29 mouse cellular contexts compared by ENCODE assay signal in the genomic region with DNA sequence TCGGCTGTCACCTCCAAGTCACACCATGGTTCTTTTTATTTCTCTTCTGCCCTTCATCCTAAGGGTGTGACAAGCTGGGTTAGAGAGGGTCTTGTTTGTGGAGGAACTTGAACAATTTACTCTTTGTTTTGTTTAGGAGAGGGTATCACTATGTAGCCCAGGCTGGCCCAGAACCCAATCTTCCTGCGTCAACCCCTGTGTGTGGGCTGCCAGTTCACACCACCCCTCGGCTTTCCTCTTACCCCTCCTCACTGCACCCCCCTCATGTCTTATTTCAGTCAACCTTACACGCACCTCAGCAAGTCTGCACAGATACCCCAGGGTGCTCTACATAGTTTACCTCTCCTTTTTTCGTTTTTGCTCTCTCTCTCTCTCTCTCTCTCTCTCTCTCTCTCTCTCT. TPM values are rescaled to one million over a fixed set of nuclear protein-coding genes. Genes with fewer than 3 reads are reported as not detected.
"Had no signal": no experiment of that assay in that cellular context is flagged by ENCODE, and none has a peak within 500 bp of the region (broad histone marks: within the 10 kb centered on the region; RNA-seq: fewer than 3 reads in every experiment).

No protein-coding gene starts in this region.

- H3K9ac ChIP-seq: heart, embryonic 12.5 days; hindbrain, embryonic 12.5 days; hindbrain, embryonic 15.5 days; intestine, embryonic 15.5 days; limb, embryonic 13.5 days; limb, embryonic 15.5 days; liver, embryonic 12.5 days had no signal

- H3K36me3 ChIP-seq: heart, embryonic 10.5 days; heart, embryonic 12.5 days; hindbrain, embryonic 12.5 days; hindbrain, embryonic 15.5 days; intestine, embryonic 15.5 days; limb, embryonic 13.5 days; limb, embryonic 15.5 days; liver, embryonic 12.5 days had no signal

- ATAC-seq: inflammation-experienced regulatory T-cells, adult 6 months; intestine, embryonic 15.5 days; intestine, postnatal 0 days; liver, embryonic 12.5 days had no signal

- H3K9me3 ChIP-seq: heart, embryonic 10.5 days; heart, embryonic 12.5 days; hindbrain, embryonic 12.5 days; hindbrain, embryonic 15.5 days; intestine, embryonic 15.5 days; limb, embryonic 13.5 days; limb, embryonic 15.5 days; liver, embryonic 12.5 days had no signal

- DNase-seq: gastrocnemius, adult 2 months; gastrocnemius, postnatal 10 days; gastrocnemius, postnatal 25 days; heart, adult 18-20 months; heart, postnatal 10 days; heart, postnatal 4 days; kidney, adult 18-20 months; kidney, adult 8-10 months; kidney, postnatal 10 days; kidney, postnatal 25 days; layer of hippocampus, postnatal 36 days; left cerebral cortex, postnatal 4 days had no signal

- H3K4me3 ChIP-seq: hindbrain, embryonic 15.5 days; layer of hippocampus, adult 2 months had no signal

- H3K27ac ChIP-seq: gastrocnemius, adult 2 months; heart, embryonic 10.5 days; hindbrain, embryonic 12.5 days; hindbrain, embryonic 15.5 days; intestine, embryonic 15.5 days; layer of hippocampus, adult 2 months; limb, embryonic 13.5 days; limb, embryonic 15.5 days; liver, embryonic 12.5 days had no signal

RNA-seq across cellular contexts. Expression of a gene that starts 2.8 kb away (rescaled TPM):
- polyA plus RNA-seq: heart, embryonic 10.5 days; heart, embryonic 12.5 days; heart, embryonic 14.5 days; heart, embryonic 16.5 days; hindbrain, embryonic 12.5 days; hindbrain, embryonic 15.5 days; inflammation-experienced regulatory T-cells, adult 6 months; intestine, embryonic 15.5 days; intestine, postnatal 0 days; kidney, embryonic 14.5 days; kidney, embryonic 16.5 days; limb, embryonic 11.5 days; limb, embryonic 13.5 days; limb, embryonic 15.5 days; liver, adult 2 months; liver, embryonic 12.5 days had no signal
